Mouse (Mus musculus): Measurements from ENCODE around the gene Nuak1.

The Nuak1 gene

GRCm38 (mm10) chr10:84381276-84381798, 59.1 kb downstream of the Nuak1 start:
- no peak for DNase-seq (ENCODE audit: low read depth, low spot score)

DNA sequence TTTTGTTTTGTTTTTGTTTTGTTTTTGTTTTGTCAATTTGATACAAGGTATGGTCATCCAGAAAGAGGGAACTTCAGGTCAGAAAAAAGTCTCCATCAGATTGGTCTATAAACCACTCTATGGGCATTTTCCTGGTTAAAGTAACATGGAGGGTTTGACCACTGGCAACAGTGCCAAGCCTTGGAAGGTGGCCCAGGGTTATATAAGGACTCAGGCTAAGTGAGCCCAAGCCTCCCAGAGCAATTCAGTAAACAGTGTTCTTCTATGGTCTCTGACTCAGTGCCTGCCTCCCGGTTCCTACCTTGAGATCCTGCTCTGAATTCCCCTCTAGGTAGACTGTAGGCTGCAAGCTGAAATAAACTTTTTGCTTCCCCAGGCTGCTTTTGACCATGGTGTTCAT, 61.0 kb downstream of the Nuak1 start:
- no peak for DNase-seq (ENCODE audit: low read depth, low spot score)

DNA sequence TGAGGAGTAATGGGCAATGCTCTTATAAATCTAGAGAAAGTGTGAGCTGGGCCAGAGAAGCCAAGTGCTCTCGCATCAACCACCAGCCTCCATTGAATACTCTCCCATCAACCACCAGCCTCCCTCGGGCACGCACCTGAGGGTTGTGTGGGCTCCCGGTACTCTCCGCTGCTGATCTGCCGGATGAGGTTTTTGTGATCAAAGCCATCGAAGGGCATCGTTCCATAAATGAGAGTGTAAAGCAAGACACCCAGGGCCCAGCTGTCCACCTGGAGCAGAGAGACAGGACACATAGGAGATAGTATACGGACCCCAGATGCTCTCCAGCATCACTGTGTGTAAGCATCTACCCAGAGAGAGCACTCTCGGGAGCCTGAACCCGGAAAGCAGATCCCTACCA, 62.4 kb downstream of the Nuak1 start:
- no peak for DNase-seq (ENCODE audit: low read depth, low spot score)

DNA sequence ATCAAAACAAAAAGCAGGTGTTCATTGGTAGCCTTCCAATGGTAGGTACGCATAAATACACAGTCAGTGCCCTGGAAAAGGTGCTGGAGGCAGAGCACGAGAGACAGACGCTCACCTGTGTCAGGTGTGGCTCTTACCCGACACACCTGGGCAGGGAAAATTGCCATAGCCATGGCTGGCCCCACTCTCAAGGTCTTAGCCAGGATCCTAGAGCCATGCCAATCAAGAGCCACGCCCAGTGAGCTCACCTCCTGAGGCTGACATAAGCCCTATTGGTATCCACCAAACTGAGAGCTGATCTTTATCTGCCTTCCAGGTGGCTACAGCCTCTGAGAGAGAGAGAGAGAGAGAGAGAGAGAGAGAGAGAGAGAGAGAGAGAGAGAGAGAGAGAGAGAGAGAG, 64.1 kb downstream of the Nuak1 start:
- DNase-seq (ENCODE audit: low read depth, low spot score), result no peak

DNA sequence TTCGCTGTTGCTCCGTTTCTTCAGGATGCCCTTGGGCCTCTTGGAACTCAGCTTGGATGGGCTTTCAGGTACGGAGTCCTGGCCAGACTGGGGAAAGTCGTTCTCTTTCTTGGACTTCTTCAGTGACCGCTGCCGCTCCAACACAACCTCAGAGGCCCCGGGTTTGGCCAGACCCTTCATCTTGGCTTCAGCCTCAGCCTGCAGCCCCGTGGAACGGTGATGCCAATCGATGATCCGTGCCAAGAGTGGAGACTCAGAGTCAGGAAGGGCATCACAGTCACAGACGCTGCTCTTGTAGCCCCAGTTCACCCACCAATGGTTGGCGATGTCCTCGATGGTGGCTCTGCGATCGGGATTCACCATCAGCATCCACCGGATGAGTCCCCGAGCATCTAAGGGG, 65.4 kb downstream of the Nuak1 start:
- no peak for DNase-seq (ENCODE audit: low read depth, low spot score)

DNA sequence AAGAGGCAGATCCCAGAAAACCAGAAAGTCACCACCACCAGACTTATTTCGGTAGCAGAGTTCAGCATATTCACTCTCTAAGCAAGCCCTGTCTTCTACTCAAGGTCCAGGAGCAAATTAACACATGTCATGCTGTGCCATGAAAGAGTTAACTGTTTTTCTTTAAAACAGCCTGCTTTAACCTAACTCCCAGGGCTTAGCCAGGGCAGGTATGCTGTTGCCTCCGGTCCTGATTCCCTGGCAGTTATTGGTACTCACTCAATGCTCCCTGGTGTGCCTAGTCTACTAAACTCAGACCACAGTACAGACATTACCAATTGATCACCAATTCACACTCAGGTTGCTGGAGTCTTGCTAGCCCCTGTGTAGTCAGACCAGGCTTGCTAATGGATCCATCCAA, 66.9 kb downstream of the Nuak1 start:
- no peak for DNase-seq (ENCODE audit: low read depth, low spot score)

DNA sequence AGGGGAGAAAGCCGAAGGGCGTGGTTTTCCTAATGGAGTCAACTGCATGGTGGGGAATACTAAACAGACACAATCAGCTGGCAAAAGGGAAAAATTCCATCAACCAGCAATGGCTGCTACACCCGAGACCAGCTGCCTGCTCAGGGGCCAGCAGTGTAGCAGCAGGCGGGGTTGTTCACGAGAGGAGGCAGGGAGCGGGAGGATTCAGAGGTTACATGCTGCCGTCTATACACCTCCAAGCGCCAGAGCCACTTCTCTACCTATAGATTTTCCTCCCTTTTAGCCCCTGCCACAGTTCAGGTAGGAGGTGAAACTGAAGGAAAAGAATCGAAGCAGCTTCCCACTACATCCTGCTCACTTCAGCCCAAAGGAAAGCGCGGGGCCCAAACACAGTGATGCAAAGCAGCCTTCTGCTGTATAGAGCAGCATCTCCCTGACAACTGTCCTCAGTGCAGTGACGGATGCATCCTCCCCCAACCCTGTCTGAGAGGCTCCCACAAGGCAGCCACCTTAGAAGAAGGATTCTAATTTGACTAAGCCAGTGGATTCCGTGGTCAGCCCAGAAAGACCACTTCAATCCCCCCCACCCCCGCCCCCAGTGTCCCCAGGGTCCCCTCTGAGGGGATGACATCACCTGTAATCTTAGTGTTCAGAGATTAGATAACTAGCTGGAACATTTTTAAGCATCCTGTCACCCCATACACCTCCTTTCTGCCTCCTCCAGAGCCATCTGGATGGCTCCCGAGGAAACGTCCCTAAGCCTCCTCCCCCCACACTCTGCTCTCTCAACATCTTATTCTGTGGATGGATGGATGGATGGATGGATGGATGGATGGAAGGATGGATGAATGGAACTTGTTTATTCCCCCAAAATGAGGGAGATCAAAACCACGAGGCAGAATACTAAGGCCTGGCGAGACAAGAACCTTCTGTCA, 68.0 kb downstream of the Nuak1 start:
- DNase-seq (ENCODE audit: low read depth, low spot score), result no peak

- DNase-seq (ENCODE audit: low read depth, low spot score), result no peak
Measured at GRCm38 (mm10) chr10:84371681-84372160, 68.7 kb downstream of the Nuak1 start.

GRCm38 (mm10) chr10:84371230-84371629, 69.2 kb downstream of the Nuak1 start:
- no peak for DNase-seq (ENCODE audit: low read depth, low spot score)

- no peak for DNase-seq (ENCODE audit: low read depth, low spot score)
Measured at GRCm38 (mm10) chr10:84369646-84370314, 70.6 kb downstream of the Nuak1 start.

DNA sequence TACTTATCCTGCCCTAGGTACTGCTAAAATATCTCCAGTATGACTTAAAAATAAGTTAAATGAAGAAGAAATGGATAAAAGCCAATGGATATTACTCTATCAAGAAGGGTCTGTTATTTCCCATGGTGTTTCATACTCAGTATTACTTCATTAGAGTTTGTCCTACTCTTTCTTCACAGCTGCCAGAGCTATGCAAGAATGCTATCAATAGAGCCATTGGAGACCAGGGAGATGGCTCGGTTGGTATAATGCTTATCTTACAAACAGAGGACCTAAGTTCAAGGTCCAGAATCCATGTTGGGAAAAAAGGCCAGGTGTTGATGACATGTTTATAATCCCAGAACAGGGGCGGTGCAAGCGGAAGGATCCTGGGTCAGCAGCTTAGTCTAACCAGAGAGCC, 72.2 kb downstream of the Nuak1 start:
- DNase-seq (ENCODE audit: low read depth, low spot score), result no peak

DNA sequence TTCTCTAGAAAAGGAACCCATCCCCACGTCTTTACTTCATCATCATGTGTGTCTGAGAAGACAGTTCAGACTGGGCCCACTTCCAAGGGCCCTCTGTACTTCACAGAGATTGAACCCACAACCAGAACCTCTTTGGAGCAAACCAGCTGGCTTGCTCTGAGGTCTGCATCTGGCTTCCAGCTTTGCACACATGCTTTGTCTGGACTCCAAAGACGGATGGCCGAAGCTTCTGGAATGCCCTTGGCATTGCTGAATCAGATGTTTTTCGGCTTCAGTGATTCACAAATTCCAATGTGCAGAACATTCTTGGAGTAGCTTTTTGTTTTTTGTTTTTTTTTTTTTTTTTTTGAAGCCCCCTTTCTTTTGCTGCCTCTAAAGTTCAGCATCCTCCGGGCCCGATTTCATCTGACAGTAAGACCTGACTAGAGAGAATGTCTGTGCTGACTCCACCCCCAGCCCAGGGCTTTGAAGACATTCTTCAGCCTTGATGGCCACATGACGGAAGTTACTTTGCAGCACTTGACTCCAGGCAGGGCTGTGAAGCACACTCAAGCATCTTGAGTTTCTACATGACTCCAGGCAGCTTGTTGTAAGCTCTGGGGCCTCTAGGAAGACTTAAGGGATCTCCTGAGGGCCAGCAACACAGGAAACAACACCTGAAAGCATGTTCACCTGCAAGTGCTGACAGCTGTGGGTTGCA, 75.1 kb downstream of the Nuak1 start:
- no peak for DNase-seq (ENCODE audit: low read depth, low spot score)

DNA sequence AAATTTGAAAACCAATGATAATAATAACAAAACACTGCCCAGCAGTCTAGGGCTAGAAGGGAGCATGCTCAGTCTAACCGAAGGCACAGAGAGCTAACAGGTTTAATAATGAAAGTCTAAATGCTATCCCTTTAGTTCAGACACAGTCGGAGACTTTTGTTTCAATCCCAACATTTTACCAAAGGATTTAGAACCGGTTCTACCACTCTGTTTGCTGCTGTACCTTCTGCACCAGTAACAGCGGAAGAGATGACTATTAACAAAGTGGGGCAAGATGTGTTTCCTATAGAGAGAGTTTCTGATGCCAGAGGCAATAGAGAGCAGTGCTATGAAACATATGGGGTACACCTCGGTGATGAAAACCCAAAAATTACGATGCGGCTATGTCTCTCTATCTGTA, 76.6 kb downstream of the Nuak1 start:
- no peak for DNase-seq (ENCODE audit: low read depth, low spot score)

DNA sequence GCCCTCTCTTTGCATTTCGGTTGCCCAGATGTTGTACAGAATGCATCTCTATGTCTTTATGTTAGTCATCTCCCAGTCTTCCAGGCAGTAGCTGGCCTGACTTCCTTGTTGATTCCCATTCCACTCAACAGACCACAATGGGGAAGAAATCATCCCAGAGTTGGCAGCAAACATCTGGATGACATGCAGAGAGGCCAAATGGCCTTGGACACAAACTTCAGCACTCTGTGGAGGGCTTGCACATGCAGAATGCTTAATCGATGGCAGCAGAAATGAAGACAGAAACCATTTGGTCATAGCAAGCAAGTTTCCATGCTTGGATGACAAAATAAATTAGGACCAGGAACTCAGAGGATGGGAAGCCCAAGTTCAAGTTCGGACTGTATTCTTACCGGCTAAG, 79.4 kb downstream of the Nuak1 start:
- DNase-seq (ENCODE audit: low read depth, low spot score), result no peak

DNA sequence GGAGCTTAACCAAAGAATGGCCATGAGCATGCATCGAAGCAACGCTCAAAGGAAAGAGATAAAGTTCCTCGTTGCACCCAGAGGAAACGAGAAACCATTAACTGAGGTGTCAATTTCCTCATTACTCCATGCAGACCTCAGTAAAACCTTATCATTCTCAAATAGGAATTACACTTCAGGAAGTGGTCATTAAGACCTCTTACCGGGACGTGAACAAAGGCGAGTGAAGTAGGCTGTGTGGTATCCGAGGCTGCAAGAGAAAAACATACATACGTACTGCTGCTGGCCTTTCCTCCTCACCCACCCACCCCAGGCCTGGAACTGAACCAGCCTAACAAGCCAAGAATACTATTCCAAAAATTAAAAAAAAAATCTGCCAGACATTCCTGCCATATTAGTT, 80.0 kb downstream of the Nuak1 start:
- DNase-seq (ENCODE audit: low read depth, low spot score), result no peak

GRCm38 (mm10) chr10:84358738-84359120, 81.7 kb downstream of the Nuak1 start:
- DNase-seq (ENCODE audit: low read depth, low spot score), result no peak

GRCm38 (mm10) chr10:84357997-84358737, 82.2 kb downstream of the Nuak1 start:
- no peak for DNase-seq (ENCODE audit: low read depth, low spot score)

- no peak for DNase-seq (ENCODE audit: low read depth, low spot score)
Measured at GRCm38 (mm10) chr10:84357593-84357992, 82.8 kb downstream of the Nuak1 start.

DNA sequence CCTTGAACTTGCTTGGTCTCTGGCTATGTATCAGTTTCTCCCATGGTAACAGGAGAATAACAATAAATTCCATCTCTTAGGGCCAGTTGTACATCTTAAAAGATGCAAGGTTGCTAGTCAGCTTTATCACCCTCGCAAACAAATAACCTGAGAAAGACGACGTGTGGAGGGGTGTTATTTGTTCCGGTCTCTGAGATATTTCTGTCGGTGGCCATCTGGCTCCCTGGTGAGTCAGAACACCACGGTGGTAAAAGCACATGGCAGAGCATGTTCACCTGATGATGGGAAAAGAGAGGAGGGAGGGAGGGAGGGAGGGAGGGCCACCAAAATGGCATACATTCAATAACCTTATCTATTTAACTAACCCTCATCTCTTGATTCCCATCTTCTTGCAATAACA, 86.1 kb downstream of the Nuak1 start:
- no peak for DNase-seq (ENCODE audit: low read depth, low spot score)

GRCm38 (mm10) chr10:84345730-84346129, 94.7 kb downstream of the Nuak1 start:
- no peak for DNase-seq (ENCODE audit: low read depth, low spot score)

DNA sequence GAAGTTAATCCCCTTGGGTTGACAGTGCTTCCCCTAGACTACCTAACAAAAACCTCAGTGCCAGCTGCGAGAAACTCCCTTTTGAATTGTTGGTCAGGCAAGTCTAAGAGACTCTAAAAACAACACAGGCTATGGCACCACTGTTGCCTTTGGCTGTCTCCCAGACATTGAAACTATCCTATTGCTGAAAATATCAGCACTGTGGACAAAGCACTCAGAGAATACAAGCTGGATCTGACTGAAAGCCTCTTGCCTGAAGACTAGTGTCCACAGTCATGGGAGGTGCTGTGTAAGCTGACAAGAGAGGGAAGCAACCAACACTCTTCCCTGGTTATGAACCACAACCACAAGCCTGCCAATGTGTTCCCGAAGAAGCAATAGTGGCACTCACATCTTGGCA, 96.9 kb downstream of the Nuak1 start:
- no peak for DNase-seq (ENCODE audit: low read depth, low spot score)

All from WW6 (cell line).